Mouse (Mus musculus) heart, adult 9 months (tissue): ENCODE results near the gene Apoa5.

Experiments used
- DNase-seq, 2 experiments: peaks; one replicate each; pipeline ENCODE4 v3.0.0; 2022; ENCODE audit warnings: low spot score in 2 of 2

Gene Apoa5

DNA sequence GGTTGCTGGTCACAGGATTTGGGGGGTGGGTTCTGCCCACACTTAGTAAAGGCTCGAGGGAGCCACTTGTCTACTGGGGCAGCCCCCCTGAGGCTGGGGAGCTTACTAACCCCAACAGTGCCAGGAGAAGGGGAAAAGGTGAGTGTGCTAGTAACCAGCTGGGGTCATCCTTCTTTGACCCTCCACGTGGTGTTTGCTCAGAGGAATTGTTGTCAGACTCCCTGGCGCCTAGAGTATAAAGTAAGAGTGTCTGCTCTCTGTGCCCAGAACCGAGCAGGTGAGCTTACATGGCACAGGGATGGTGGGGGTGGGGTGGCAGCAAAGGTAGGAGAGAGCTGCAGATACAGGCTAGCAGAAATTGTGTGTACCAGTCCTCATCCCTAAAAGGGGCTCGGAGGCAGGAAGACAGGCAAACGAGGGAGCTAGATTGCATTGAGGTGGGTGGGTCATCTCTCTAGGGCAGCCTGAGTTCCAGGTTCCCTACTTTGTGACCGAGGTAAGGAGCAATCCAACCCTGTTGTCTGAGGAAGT, at the start of gene Apoa5:
Gene Apoa5, plus strand, starts transcription at position 291 of the 531 bp plus-strand sequence.
- DNase-seq: no peak

DNA sequence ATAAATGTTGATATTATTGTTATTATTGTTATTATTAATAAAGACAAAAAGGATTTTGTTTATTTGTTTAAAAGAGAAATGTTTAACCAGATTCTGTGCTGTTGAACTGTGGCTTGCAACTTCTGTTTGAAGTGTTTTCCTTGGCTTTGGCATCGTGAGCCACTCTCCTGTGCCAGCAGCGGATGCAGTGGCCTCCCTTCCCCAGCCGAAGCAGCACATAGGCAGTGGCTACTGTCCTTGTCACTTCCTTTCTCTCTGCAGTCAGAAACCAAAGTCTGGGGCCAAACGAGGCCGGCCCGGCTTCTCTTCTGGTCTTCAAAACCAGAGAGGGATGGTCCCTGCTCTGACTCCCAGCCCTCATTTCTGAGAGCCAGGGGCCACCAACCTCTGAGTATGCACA, 45.3 kb upstream of the Apoa5 start:
- DNase-seq: peak; percentile 23 to 30

DNA sequence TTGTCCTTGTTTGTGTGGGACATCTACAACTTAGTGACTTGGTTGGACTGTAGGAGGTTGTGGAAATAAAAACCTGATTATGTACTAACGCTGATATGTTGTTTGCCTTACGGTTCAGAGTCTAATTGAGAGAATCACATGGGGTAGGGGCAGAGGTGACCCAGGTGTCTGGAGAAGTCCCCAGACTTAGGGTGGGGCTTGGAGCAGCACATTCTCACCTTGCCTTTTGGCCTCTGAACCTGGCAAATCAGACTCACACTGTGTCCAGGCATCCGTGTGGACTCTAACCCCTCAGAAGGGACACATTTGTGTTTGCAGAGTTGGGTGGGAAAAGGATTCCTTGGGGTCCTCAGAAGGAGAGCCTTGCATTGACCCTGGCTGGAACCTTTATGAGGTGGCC, 44.3 kb upstream of the Apoa5 start:
- no peak for DNase-seq

- DNase-seq: no peak
These were observed 43.3 kb upstream of the Apoa5 start for GRCm38 (mm10) chr9:46224945-46225660.

DNA sequence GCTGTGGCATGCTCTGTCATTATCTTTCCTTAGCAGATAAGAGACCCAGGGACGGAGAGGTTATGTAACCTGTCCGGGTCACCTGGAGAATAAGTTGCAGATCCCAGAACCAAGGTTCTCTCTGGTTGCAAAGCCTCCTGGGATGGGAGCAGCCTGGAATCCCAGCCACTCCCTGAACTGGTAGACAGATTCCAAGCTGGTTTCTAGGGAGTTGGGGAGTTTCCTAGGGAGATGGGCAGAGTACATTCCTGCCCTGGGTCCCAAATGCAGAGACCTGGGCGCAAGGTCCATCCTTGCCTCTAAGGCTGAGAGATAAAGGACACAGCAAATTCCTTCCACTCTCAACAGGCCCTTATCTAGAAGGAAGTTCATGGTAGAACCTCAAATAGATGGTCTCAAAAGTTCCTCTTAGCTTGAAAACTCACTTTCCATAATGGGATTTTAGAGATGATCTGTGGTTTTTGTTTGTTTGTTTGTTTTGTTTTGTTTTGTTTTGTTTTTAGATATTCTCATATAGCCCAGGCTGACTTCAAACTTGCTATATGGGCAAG, 41.3 kb upstream of the Apoa5 start:
- DNase-seq: no peak

GRCm38 (mm10) chr9:46228491-46228890, 39.9 kb upstream of the Apoa5 start, which contains the start of gene Apoa1:
Apoa1 (plus strand) TSS chr9:46228580.
- no peak for DNase-seq

DNA sequence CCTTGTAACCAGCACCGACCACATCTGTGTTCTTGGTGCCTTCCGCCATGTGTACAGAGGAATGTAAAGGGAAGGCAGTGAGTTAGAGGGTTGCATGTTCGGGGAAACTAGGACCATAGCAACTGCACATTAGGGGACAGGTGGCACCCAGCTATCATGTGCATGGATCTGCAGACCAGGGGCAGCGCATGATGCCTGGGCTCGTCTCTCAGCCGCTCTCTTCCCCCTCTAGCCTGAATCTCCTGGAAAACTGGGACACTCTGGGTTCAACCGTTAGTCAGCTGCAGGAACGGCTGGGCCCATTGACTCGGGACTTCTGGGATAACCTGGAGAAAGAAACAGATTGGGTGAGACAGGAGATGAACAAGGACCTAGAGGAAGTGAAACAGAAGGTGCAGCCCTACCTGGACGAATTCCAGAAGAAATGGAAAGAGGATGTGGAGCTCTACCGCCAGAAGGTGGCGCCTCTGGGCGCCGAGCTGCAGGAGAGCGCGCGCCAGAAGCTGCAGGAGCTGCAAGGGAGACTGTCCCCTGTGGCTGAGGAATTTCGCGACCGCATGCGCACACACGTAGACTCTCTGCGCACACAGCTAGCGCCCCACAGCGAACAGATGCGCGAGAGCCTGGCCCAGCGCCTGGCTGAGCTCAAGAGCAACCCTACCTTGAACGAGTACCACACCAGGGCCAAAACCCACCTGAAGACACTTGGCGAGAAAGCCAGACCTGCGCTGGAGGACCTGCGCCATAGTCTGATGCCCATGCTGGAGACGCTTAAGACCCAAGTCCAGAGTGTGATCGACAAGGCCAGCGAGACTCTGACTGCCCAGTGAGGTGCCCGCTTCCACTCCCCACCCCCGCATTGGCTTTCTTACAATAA, 38.6 kb upstream of the Apoa5 start:
- DNase-seq: peak; percentile 69 to 79

DNA sequence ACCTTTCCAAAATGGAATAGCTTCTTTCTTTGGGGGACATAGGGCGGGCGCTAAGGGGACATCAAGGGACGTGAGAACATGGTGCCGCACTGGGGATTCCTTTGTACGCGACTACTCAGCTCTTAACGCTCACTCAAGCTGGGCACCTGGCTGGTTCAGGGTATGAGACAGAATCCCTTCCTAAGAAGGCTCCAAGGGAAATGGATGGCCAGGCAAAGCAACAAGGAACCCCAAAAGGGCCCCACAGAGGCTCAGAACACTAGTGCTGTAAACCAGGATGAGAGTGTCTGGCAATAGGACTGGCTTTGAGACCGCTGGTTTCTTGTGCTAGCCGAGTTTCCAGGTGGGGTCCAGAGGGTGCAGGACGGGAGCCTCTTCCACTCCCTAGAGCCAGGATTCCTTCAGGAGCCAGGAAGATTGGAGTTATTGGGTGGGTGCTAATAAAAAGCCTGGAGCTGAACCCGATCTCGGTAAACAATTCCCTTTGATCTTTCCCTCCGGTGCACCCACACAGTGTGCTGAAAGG, 37.9 kb upstream of the Apoa5 start:
- no peak for DNase-seq

DNA sequence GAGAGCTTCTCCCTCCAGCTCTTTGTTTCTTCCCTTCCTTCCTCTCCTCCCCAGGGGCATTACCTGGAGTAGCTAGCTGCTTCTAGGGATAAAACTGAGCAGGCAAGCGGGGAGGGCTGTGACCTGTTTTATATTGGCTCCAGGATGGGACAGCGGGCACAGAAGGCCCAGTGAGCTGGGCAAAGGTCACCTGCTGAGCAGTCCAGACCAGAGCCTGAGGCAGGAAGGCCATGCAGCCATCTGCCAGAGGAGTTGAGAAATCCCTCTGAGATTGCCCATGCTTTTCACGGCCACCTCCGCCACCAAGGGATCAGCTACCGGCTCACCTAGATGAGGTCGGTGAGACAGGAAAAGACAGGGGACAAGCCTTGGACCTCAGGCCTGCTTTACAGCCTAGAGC, 33.2 kb upstream of the Apoa5 start:
- no peak for DNase-seq

DNA sequence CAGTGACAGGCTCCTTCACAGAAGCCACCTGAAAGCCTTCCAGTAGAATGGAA, 33.0 kb upstream of the Apoa5 start, which contains the start of gene Apoc3:
Gene Apoc3, minus strand, starts transcription at position 41 of the 53 bp plus-strand sequence.
- DNase-seq: no peak

DNA sequence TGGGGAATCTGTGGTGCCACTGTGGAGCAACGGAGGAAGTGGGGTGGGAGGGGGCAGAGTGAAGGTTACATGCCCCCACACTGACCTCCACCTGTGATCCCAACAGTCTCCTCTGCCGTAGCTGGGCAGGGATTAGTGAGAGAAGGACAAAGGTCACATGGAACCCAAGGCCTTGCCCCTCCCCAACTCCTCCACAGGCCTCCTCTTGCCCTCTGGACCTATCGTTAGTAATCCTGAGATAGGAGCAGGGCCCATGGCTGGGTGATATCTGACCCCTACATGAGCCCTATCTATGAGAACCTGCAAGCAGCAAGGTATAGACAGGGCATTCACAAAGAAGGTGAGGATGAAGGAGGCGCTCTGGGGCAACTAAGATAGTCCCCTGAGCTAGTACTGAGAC, 32.8 kb upstream of the Apoa5 start:
- no peak for DNase-seq

GRCm38 (mm10) chr9:46238850-46239249, 29.6 kb upstream of the Apoa5 start:
- no peak for DNase-seq

DNA sequence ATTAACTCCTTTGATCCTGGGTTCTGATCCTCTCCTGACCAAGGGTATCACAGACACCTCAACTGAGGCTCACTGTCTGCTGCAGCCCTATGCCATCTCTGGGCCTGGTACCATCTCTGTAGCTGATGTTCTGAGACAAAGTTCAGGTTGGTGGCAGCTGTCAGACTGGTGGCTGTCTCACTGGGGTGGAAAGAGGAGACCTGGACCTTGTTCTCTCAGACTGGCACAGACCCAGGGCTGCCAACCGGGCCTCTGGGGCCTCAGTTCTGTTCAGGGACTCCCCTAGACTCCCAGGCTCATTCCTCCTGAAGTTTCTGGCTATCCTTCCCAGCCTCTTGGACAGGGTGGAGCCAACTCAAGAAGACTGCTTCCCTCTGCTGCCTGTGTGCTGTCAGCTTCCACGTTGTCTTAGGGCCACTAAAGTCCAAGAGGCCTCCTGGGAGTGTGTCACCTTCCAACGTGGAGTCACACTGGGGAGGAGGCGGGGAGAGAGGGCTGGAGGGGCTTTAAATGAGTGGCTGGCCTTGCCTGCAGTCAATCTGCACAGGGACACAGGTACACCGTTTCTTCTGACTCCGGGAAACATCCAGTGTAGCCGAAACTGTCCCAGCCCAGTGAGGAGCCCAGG, 27.8 kb upstream of the Apoa5 start, which contains the start of gene Apoa4:
Gene Apoa4, plus strand, starts transcription at position 171 of the 628 bp plus-strand sequence.
- no peak for DNase-seq

GRCm38 (mm10) chr9:46241818-46242217, 26.6 kb upstream of the Apoa5 start:
- no peak for DNase-seq

DNA sequence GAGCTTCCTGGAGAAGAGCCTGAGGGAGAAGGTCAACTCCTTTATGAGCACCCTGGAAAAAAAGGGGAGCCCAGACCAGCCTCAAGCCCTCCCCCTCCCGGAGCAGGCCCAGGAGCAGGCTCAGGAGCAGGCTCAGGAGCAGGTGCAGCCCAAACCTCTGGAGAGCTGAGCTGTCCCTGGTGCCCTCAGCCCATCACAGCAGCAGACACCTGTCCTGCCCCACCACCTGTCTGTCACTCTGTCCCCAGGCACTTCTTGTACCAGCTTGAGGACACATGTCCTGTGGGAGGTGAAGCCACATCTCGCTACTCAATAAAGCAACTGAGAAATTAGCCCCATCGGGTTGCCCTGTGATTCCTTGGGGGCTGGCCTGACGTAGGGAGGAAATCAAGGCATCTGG, 25.3 kb upstream of the Apoa5 start:
- DNase-seq: no peak

DNA sequence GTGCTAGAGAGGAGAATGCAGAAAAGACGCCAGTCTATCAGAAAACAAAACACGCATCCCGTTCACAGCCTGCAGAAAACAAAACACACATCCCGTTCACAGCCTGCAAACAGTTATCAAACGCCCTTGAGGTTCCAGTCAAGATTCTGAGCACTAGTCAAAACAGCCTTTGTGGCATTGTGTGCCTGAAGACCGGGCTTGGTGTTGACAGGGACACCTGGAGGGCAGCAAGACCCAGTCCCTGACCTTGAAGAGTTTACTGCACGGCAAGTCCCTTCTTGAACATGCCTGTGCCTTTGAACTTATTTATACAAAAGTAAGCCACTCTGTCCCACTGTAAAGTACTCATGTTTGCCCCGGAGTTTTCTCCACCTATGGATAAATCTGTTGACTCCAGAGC, 24.8 kb upstream of the Apoa5 start:
- DNase-seq: no peak

GRCm38 (mm10) chr9:46246752-46247324, 21.6 kb upstream of the Apoa5 start:
- DNase-seq: peak in 1 of 2 experiments; percentile 52

GRCm38 (mm10) chr9:46256177-46256576, 12.3 kb upstream of the Apoa5 start:
- DNase-seq: no peak

GRCm38 (mm10) chr9:46256658-46257385, 11.6 kb upstream of the Apoa5 start:
- no peak for DNase-seq

- DNase-seq: peak; percentile 31 to 38
These were observed 10.9 kb upstream of the Apoa5 start for GRCm38 (mm10) chr9:46257546-46257945.

- no peak for DNase-seq
These were observed 9.3 kb upstream of the Apoa5 start for GRCm38 (mm10) chr9:46259111-46259510.
